Mouse (Mus musculus) stomach, postnatal 0 days (tissue): ENCODE measurements around the gene Nsg2. TPM values are rescaled to one million over a fixed set of nuclear protein-coding genes. Genes with fewer than 3 reads are reported as not detected.
A peak's percentile ranks its signal among the peaks of the same experiment; 100 is the strongest.

Experiments
- ATAC-seq: fragments of 200-750 bp; cut with Nextera tagmentation; 2 replicates; pipeline ENCODE4 v1.8.0; 2017; ENCODE audit not compliant: low FRiP score, low TSS enrichment
- DNase-seq: peaks from one replicate; pipeline ENCODE4 v3.0.0-alpha.2; 2016; ENCODE audit warnings: low spot score
- H3K27ac ChIP-seq: fragments of 300-500 bp; sonication (generic); replicated peaks from 2 replicates; pipeline ENCODE4 v1.5.1; 2014; ENCODE audit warnings: mild to moderate bottlenecking, control low read depth
- H3K27me3 ChIP-seq: fragments of 300-500 bp; sonication (generic); 2 replicates; pipeline ENCODE4 v1.6.1; 2014; ENCODE audit warnings: low read length; ENCODE audit not compliant: control insufficient read depth, insufficient read depth
- H3K36me3 ChIP-seq: fragments of 300-500 bp; sonication (generic); 2 replicates; pipeline ENCODE4 v1.6.1; 2014; ENCODE audit warnings: low read length, mixed read lengths; ENCODE audit not compliant: control insufficient read depth, insufficient read depth
- H3K4me1 ChIP-seq: fragments of 300-500 bp; sonication (generic); replicated peaks from 2 replicates; pipeline ENCODE4 v1.6.1; 2014; ENCODE audit warnings: antibody characterized with exemption; ENCODE audit not compliant: control insufficient read depth, insufficient read depth
- H3K4me2 ChIP-seq: fragments of 300-500 bp; sonication (generic); replicated peaks from 2 replicates; pipeline ENCODE4 v1.6.1; 2014; ENCODE audit warnings: low read depth, mild to moderate bottlenecking, control low read depth, moderate library complexity
- H3K4me3 ChIP-seq: fragments of 300-500 bp; sonication (generic); 2 replicates; pipeline ENCODE4 v1.5.1; 2014; ENCODE audit warnings: low read depth, low read length, control low read depth
- H3K9ac ChIP-seq: fragments of 300-500 bp; sonication (generic); 2 replicates; pipeline ENCODE4 v1.6.1; 2014; ENCODE audit warnings: mild to moderate bottlenecking, low read length, control low read depth, mixed read lengths
- H3K9me3 ChIP-seq: fragments of 300-500 bp; sonication (generic); 2 replicates; pipeline ENCODE4 v1.6.1; 2016; ENCODE audit warnings: low read length; ENCODE audit not compliant: control insufficient read depth
- CTCF ChIP-seq: IDR thresholded peaks from 2 replicates; pipeline ENCODE4 v1.5.1; 2016; ENCODE audit warnings: antibody characterized with exemption, low read depth, mild to moderate bottlenecking, moderate library complexity
- EP300 ChIP-seq: optimal IDR thresholded peaks from 2 replicates; pipeline ENCODE3; 2016; ENCODE audit warnings: antibody characterized with exemption
- WGBS: fragments of 180-500 bp; shearing (Covaris S2); extraction: QIAGEN DNeasy Blood & Tissue Kit; methylation state at CpG from one replicate; pipeline ENCODE4 v1.1.7; 2014; 5-methylcytosine and 5-hydroxymethylcytosine counted together
- polyA plus RNA-seq: library from polyadenylated mRNA; unstranded; fragments of >200 nt; fragmentation: Nextera tagmentation; extraction: Ambion mirVana; gene quantifications from 2 replicates; pipeline ENCODE4 v1.2.1, GENCODE M21; 2015

The Nsg2 gene
- polyA plus RNA-seq = 6.1 and 6.5 TPM in 2 replicates

- no peak within 1 kb of the TSS for H3K27ac ChIP-seq
- peak within 1 kb of the TSS; percentile 45 for H3K4me2 ChIP-seq
- peak; percentile 85 for ATAC-seq
- peak within 1 kb of the TSS; percentile 20; the same call in 1 of the 2 replicates for H3K4me3 ChIP-seq
- peak; percentile 84 for DNase-seq
- H3K4me1 ChIP-seq = no peaks in the 10 kb centered on the region
- H3K36me3 ChIP-seq = no peaks in the 10 kb centered on the region
- no peaks in the 10 kb centered on the region for H3K9me3 ChIP-seq
- no peak within 1 kb of the TSS for H3K9ac ChIP-seq
- no peaks in the 10 kb centered on the region for H3K27me3 ChIP-seq
- whole genome bisulfite sequencing = 1% methylated on average over 16 of the region's 16 CpGs
- TF ChIP-seq CTCF = peak; percentile 86
- no peak for TF ChIP-seq EP300
Measured at GRCm38 (mm10) chr11:32000281-32000680, at the start of gene Nsg2. Gene Nsg2, plus strand, starts transcription at chr11:32000463.

DNA sequence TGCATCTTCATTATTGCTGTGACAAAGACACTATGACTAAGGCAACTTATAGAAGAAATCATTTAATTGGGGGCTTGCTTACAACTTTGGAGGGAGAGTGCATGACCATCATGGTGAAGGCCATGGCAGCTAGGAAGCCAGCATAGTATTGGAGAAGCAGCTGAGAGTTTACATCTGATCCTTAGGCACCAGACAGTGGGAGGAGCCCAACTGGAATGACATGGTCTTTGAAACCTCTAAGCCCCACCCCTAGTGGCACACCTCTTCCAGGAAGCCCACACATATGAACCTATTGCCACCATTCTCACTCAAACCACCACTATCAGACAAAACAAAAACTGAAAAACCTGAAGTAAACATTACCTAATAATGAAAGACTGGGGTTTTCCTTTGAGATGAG is 40.2 kb upstream of the Nsg2 start:
- TF ChIP-seq EP300 = no peak
- TF ChIP-seq CTCF = no peak
- Histone ChIP-seq H3K4me3 (no peak overlapping the region), H3K9me3 (no peaks in the 10 kb centered on the region), H3K27ac (no peak overlapping the region), H3K27me3 (no peaks in the 10 kb centered on the region), H3K4me1 (no peaks in the 10 kb centered on the region), H3K9ac (no peak overlapping the region), H3K4me2 (no peak overlapping the region), H3K36me3 (no peaks in the 10 kb centered on the region)
- no peak for DNase-seq
- ATAC-seq = no peak

DNA sequence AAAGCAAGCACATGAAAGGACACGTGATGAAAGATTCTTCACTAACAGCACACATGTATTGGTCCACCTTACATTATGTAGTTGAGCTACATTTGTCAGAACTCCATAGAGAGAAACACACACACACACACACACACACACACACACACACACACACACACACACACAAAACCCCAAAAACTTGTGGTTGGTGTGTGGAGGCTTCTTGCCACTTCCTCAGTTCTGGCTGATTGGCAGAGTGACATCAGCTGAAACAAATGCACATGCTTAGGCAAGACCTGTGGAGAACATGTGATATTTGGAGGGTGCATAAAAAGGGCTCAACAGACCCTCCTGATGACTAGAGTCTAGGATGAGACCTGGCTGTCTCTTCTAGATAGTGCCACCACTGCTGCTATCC is 36.3 kb upstream of the Nsg2 start:
- 79% methylated on average over 1 of the region's 1 CpGs for WGBS
- Histone ChIP-seq H3K27me3 (no peaks in the 10 kb centered on the region), H3K36me3 (no peaks in the 10 kb centered on the region), H3K9ac (no peak overlapping the region), H3K4me1 (no peaks in the 10 kb centered on the region), H3K4me2 (no peak overlapping the region), H3K27ac (no peak overlapping the region), H3K4me3 (no peak overlapping the region), H3K9me3 (no peaks in the 10 kb centered on the region)
- ATAC-seq (no peak), DNase-seq (no peak)
- TF ChIP-seq EP300 = no peak

- no peaks in the 10 kb centered on the region for H3K36me3 ChIP-seq
- DNase-seq (peak; percentile 29), ATAC-seq (peak; percentile 53)
- no peak for TF ChIP-seq EP300
- TF ChIP-seq CTCF = no peak
- peak within 1 kb of the TSS; percentile 25 for H3K4me3 ChIP-seq
- H3K9me3 ChIP-seq = no peaks in the 10 kb centered on the region
- peak within 1 kb of the TSS; percentile 52 for H3K4me2 ChIP-seq
- H3K27me3 ChIP-seq = no peaks in the 10 kb centered on the region
- 36% methylated on average over 48 of the region's 49 CpGs for WGBS
- no peak within 1 kb of the TSS for H3K27ac ChIP-seq
- peak within 1 kb of the TSS; percentile 27; the same call in 1 of the 2 replicates for H3K9ac ChIP-seq
- H3K4me1 ChIP-seq = no peaks in the 10 kb centered on the region
Measured at GRCm38 (mm10) chr11:31965256-31966134, 34.8 kb upstream of the Nsg2 start, which contains the start of gene 4930524B15Rik. Gene 4930524B15Rik, plus strand, starts transcription at chr11:31965592.

DNA sequence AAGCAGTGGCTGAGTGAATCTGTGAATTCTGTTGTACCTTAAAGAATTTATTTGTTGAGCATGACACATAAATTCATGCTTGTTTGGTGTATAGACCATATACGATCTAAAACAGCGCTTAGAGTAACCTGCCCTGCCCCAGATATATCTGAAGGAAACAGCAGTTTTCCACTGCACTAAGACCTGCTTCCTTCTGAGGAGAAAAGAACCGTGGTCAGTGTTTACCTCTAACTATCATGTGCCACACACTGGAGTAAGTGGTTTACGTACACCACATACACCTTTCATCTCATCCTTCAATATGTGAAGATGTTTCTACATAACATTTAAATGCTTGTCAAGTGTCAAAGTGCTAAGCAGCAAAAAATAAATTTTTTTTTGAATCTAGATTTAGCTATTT is 26.1 kb upstream of the Nsg2 start:
- Histone ChIP-seq H3K27ac (no peak overlapping the region), H3K9me3 (no peaks in the 10 kb centered on the region), H3K9ac (no peak overlapping the region), H3K4me3 (no peak overlapping the region), H3K27me3 (no peaks in the 10 kb centered on the region), H3K36me3 (no peaks in the 10 kb centered on the region), H3K4me1 (no peaks in the 10 kb centered on the region), H3K4me2 (no peak overlapping the region)
- no peak for TF ChIP-seq CTCF
- no peak for TF ChIP-seq EP300
- WGBS = 48% methylated on average over 4 of the region's 4 CpGs
- ATAC-seq (no peak), DNase-seq (no peak)

DNA sequence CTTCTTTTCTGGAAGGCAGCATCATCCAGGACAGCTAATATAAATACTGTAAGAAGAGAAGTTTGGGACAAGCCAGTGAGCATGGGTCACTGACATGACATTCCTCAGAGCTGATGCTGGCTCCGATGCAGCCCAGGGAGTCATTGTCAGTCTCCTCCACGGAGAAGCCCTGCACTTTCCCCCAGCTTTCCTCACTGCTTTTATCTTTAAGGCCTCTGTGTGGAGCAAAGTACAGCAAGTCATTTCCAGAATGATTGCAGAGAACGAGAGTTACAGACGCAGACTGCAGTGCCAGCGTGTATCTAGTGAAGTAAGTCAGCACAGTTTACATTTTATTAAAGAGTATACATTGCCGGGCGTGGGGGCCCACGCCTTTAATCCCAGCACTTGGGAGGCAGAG is 25.4 kb upstream of the Nsg2 start:
- Histone ChIP-seq H3K27me3 (no peaks in the 10 kb centered on the region), H3K4me1 (no peaks in the 10 kb centered on the region), H3K4me3 (no peak overlapping the region), H3K4me2 (no peak overlapping the region), H3K9ac (no peak overlapping the region), H3K9me3 (no peaks in the 10 kb centered on the region), H3K27ac (no peak overlapping the region), H3K36me3 (no peaks in the 10 kb centered on the region)
- peak; percentile 17 for DNase-seq
- 0 out of 2 replicates have a peak, but pooled peaks have one; percentile 3 for TF ChIP-seq CTCF
- no peak for TF ChIP-seq EP300
- 16% methylated on average over 8 of the region's 8 CpGs for WGBS
- peak; percentile 76 for ATAC-seq
